Mouse (Mus musculus) G1E (cell line): ENCODE results near the gene Tmem236.

Experiments
- CTCF ChIP-seq: IDR thresholded peaks from 2 replicates; pipeline ENCODE4 v1.5.1; 2012; ENCODE audit warnings: low read depth, low read length, inconsistent platforms, mixed read lengths
- GATA1 ChIP-seq: IDR thresholded peaks from 2 replicates; pipeline ENCODE4 v1.6.1; 2012; ENCODE audit warnings: borderline replicate concordance, low read length, inconsistent platforms, mixed read lengths
- POLR2AphosphoS5 ChIP-seq: IDR thresholded peaks from 2 replicates; pipeline ENCODE4 v1.6.1; 2012; ENCODE audit warnings: low read depth, low read length, inconsistent platforms; ENCODE audit not compliant: insufficient replicate concordance
- TAL1 ChIP-seq: conservative IDR thresholded peaks from 2 replicates; pipeline ENCODE4 v1.6.1; 2012; ENCODE audit warnings: low read depth, low read length, inconsistent platforms, mixed read lengths

DNA sequence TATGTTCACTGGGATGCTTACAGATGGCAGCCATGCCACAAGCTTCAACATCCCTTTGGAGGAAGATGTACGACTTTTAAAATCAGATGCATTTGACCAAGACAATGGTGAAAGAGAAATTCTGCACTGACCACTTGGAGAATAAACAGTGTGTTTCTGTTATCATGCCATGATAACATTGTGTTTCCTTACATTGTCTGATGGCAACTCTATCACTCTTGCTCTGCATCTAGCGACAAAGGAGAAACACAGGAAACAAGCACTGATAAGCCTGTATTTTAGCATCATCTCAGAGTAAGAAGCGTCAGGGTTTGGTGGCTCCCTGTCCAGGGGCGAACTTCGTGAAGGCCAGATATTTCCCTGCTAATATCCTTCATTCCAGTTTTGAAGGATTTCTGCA, 61.0 kb downstream of the Tmem236 start:
- no peak for TF ChIP-seq CTCF
- no peak for TF ChIP-seq GATA1
- no peak for TF ChIP-seq POLR2AphosphoS5
- TF ChIP-seq TAL1 = no peak
